Mouse (Mus musculus): ENCODE measurements at regions not wholly inside any gene's neighbourhood (a gene's known extent, or its start where the extent isn't known, plus 50 kb on each side); places are given as distances from the start of the nearest gene placed in this dataset.

DNA sequence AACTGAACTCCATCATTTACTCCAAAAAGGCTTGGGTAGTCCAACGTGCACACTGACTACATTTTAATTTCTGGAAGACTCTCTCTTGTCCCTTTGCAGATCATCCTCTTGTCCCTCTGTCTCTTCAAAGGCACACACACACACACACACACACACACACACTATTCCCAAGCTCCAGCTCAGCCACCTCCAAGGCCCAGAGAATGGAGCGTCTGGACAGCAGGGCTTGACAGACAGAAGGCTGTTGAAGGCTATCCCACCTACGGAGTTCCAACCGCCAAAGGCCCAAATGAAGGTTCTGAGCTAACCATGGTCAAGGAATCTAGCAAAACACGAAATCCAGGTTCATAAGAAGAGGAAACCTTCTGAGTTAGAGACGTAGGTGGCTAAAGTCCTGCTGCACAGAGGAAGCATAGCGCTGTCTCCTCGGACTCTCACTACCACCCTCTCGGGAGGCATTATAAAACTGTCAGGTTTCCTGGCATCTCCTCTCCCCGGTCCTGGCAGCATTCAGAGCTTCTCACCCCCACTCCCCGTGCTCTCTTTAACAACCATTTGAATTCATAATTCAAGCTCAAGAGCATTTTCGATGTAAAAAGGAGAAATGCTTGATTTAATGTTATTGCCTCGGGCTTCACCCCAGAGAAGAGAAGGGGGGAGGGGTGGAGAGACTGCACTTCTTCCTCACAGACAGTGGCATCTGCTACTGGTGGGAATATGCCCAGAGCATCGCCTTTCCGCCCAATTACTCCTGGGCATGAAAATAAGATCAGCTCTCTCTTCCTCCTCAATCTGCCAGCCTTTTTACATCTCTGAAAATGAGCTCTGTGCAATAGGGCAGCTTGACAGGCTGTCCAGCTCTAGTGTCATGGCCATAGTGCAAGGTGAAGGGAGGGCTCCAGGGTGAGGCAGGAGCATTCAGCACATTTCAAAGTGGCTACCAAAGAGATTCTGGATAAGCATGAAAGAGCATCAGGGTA lies 99.3 kb upstream of the Gm34302 start:
- TF ChIP-seq CTCF (IDR thresholded peaks at IDR 0.05; ENCODE audit: low read depth), result no peak
- no peak for TF ChIP-seq EP300 (IDR thresholded peaks at IDR 0.05; ENCODE audit: low read depth)
